Mouse (Mus musculus): ENCODE measurements at regions not wholly inside any gene's neighbourhood (a gene's known extent, or its start where the extent isn't known, plus 50 kb on each side); places are given as distances from the start of the nearest gene placed in this dataset.

- Histone ChIP-seq H3K27ac (no peak overlapping the region), H3K4me3 (no peak overlapping the region)
- DNase-seq (ENCODE audit: low spot score in 2 of 2): no peak
- TF ChIP-seq CTCF (conservative IDR thresholded peaks at IDR 0.05): no peak
These were observed 764.7 kb downstream of the Plod2 start for GRCm38 (mm10) chr9:93306753-93307152.

- no peak overlapping the region for H3K27ac ChIP-seq
- no peak for DNase-seq (ENCODE audit: low spot score in 2 of 2)
- no peak for TF ChIP-seq CTCF (conservative IDR thresholded peaks at IDR 0.05)
- H3K4me3 ChIP-seq: no peak overlapping the region
These were observed 787.1 kb downstream of the Plod2 start for GRCm38 (mm10) chr9:93328997-93329682.
